Mouse (Mus musculus) olfactory bulb, adult 2 months (tissue): ENCODE measurements at regions not wholly inside any gene's neighbourhood (a gene's known extent, or its start where the extent isn't known, plus 50 kb on each side); places are given as distances from the start of the nearest gene placed in this dataset.

ENCODE experiments used
- CTCF ChIP-seq: fragments of 200-500 bp; IDR thresholded peaks from 2 replicates; pipeline ENCODE4 v1.5.1; 2012; ENCODE audit warnings: low read depth, mild to moderate bottlenecking, low read length, moderate library complexity; ENCODE audit not compliant: insufficient read depth
- POLR2A ChIP-seq: fragments of 200-500 bp; IDR thresholded peaks from 2 replicates; pipeline ENCODE4 v1.6.1; 2012; ENCODE audit warnings: mild to moderate bottlenecking, low read depth, low read length, moderate library complexity; ENCODE audit not compliant: insufficient read depth

- no peak for TF ChIP-seq CTCF
- no peak for TF ChIP-seq POLR2A
Measured at GRCm38 (mm10) chr14:71639083-71639482, 852.6 kb downstream of the Gm9195 start.
